Mouse (Mus musculus): ENCODE measurements around the gene Elk1.

The Elk1 gene

DNA sequence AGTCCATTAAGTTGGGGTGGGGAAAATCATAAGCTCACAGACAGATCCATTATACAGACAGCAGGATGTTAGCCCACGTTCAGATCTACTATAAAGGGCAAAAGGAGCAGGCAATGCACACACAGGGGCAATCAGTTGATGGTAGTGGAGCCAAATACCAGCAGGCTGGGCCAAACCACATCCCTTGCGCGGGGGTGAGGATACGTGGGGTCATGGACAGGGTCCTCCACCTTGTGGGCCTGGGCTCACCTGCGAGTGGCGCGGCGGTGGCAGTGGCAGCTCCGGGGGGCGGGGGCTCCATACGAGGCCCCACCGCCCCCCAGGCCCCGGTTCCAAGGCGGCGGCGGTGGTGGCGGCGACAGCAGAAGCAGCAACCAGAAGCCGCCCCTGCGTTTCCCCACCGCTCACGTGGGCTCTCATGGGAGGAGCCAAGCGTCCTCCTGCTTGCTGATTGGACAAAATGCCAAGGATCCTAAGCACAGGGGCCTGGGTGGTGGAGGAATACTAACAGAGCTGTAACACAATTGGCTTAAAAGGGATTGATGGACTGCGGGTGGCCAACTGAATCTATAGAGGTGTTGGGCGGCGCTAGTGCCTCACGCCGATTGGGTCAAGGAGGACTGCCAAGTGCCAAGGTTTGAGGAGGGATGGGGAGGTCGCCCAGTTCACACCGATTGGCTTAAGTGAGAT is at the start of gene Elk1:
Gene Elk1, minus strand, starts transcription at position 418 of the 690 bp plus-strand sequence.
- peak; percentile 81 for DNase-seq

DNA sequence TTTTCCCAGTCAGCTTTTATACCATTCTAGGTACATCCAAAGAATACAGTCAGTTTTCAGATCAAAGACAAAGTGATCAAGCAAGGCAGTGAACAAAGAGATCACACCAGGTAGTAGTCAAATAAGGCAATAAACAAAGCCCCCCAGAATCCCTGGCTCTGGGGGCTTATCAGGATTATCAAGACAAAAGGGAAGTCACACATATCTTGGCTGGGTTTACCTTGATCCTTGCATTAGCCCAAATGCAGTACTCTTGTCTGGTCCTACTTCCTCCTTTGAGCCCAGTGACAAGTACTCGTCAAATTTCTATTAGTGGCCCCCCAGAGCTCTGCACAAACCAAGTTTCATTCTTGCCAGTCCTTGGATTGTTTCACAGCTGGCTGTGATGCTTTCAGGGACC is 30.5 kb upstream of the Elk1 start:
- DNase-seq, result no peak

DNA sequence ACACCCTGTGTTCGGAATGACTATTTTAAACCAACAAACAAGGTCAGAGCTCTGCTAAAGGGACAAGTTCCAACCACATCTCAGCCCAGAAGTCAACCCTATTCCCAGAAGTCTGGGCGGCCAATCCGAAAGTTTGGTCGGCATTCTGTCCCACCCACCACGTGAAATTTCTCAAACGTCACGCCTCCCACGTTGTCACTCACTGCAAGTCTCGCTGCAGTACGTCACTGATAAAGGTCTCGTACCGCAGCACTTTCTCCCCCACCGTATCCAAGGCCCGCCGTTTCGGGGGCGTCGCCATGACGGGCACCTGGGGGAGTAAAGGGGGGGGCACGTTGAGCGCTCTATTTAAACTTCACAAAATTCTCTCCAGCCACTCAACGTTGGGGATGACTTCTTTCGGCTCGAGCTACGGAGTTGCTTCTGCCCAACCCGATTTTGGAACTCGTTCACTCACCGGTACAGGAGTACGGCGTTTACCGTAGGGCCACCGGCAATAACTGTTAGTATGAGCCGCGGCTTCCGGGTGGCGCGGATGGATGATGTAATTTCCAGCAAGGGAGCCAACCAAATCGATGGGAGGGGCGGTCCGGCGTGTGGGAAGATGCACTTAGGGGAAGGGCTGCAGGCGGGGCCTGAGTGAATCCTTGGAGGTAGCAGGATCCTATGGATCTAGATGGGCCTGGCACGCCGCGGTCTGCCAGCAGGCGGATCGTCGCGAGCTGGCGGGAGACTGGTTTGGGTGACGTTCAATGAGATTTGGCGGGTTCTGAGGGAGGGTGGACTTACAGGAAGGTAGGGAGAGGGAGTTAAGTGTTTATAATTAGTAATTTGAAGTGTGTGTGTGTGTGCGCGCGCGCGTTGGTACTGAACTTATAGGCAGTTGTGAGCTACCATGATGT is 11.3 kb upstream of the Elk1 start, which contains the start of gene Uxt:
Gene Uxt, minus strand, starts transcription at position 541 of the 902 bp plus-strand sequence.
- DNase-seq, result peak; percentile 88

DNA sequence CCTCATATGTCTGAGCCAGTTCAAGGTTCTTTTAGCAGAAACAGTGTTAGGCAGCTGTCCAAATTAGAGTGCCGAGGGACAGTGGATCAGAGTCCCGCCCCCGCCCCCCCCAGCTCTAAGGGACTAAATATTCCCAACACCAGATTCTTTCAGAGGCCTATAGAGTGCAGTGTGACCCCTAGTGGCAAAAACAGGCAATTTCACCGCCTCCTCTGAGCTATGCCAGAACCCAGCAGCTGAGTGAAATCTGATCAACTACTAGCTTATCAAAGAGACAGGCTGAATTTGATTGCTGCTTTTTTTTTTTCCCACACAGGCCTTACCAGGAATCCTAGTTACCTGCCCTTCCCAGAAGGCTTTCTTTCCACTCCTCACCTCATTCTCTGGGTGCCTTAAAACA is 4.4 kb downstream of the Elk1 start:
- peak; percentile 60 for DNase-seq

DNA sequence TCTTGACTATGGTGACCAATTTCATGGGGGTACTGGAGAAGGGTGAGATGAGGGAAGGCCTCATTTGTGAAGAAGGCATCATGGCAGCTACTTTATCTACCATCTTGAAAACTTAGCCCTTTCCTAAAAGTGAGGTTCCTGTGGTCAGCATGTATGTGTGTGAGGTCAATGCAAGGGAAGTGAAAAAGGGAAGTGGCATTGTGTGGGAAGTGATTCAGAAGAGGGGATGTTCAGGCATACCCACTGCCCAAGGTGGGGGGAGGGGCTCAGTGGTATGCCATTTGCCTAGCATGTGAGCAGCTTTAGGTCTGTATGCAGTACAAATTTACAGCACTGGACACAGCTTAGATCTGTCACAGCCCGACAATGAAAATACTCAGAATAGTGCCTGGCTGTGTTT is 18.4 kb downstream of the Elk1 start:
- DNase-seq, result no peak

DNA sequence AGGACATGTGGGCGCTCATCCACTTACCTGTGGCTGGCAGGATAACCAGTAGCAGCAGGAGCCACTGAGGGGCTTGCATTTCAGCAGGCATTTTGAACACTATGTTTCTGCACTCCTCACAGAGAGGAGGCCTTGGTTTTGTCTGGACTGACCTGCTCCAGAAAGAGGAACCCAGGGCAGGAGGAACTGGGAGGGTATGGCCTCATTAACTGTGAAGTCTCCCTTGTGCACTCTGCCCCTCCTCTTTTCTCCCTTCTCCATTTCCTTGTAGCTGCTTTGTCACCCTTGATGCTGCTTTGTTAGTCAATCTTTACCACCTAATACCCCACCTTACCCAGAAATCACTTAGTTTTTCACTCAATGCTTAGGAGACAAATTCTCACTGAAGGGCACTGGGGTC is 19.0 kb downstream of the Elk1 start, which contains the start of gene Cfp:
Gene Cfp, minus strand, starts transcription at position 192 of the 400 bp plus-strand sequence.
- no peak for DNase-seq

DNA sequence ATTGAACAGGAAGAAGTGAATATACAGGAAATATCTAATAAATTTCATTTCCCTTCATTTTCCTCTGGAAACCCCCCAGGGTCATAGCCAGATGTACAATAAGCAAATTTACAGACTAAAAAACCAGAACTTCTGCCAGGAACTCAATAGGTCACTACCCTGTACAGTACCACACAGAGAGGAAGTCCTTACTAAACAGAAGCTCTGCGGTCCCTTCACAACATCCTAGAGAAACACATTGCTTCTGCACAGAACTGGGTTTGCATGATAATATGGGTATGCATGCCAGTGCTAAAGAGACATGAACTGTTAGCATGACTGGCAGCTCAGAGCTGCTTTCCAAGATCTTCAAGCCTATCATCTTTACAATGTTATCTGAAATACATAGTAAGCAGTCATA is 20.5 kb downstream of the Elk1 start:
- DNase-seq, result no peak

DNA sequence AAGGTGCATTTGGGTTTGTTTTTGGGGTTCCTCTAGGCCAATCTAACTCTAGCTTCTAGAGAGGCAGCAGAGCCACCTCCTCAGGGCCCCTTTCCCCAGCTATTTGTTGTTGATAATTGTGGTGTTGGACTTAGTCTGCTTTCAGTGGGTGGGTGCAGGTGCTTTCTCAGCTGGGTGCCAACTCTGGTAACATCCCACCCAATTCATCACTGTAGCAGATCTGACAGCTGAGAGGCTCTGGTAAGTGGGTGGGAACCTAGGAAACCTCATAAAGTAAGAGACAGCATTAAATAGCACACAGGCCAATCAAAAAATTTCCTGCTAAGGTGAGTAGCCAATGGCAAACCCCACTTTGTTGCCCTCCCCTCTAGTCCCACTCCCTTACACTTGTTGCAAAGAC is 25.4 kb downstream of the Elk1 start:
- no peak for DNase-seq

DNA sequence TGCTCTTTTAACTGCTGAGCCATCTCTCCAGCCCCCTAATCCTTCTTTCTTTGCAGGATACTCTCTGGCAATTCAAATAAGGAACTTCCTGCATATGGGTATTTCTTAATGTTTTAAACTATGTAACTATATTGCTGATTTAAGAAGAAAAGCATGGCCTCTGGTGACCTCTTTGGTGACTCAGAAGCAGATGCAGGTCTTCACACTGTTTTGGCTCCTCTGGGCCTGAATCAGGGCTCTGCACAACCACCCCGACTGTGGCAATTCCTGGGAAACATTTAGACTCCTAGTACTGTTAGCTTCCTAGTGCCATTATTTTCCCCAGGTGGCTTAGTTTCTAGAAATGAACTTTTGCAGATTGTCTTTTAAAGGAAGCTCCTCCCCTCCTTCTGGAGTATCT is 26.9 kb downstream of the Elk1 start:
- DNase-seq, result no peak

DNA sequence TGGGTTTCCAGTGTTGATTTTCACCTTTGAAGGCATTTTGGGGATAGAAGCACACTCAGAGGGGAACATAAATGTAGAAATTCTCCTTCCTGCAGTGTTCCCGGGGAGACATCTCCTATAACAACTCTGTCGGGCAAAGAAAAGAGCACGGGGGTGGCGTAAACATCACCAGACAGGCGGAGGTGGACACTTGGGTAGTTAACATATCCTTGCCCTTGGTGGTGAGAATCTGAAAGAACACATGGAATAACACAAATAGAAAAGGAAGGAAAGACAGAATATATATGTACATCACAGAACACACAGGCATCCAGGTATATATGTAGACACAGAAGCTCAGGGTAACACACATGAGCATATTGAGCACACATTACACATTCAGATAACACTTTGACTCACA is 29.0 kb downstream of the Elk1 start:
- DNase-seq, result no peak

DNA sequence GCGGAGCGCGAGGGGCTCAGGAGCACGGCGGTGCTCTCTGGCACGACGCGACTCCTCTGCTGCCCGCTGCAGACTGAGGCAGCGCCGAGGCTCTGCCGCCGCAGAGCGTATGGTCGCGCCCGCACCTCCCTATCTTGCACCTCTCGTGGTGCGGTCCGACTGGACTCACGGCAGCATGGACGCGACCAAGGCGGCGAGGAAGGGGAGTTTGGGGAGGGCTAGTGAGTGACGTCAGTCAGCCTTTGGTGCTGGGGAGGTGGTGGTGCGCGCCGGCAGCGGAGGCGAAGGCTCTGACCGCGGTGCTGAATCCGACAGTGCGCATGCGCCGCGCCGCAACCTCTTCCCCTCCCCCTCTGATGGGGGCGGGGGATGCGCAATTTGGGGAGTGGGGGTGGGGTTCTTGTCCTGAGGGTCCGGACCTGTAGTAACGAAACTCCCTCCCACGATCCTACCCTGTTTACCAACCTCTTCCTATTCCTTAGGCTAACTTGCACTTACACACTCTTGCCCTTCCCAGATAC is 29.5 kb downstream of the Elk1 start, which contains the start of gene Syn1:
Gene Syn1, minus strand, starts transcription at position 161 of the 521 bp plus-strand sequence.
- peak; percentile 65 for DNase-seq

DNA sequence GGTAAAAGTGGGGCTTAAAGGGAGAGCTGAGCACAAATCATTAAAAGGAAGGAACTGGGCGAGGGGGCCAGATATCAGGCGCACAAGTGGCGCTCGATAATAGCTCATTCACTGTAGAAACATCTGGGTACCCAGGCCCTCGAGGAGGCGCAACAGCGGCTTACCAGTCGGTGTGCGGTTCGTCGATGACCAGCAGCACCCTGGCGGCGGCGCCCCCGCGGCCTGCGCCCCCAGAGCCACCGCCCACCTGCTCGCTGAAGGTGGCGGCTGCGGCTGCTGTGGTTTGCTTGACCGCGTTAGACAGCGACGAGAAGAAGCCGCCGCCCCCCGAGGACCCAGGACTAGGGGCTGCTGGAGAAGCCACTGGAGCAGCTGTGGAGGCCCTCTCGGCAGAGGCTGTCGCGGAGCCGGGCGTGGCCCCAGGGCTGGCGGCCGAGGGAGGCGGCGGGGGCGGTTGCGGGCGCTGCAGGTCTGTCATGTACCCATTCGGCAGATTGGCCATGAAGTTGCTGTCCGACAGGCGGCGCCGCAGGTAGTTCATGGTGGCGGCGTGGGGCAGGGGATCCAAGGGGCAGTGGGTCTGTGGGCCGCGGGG is 30.1 kb downstream of the Elk1 start:
- peak; percentile 7 for DNase-seq

DNA sequence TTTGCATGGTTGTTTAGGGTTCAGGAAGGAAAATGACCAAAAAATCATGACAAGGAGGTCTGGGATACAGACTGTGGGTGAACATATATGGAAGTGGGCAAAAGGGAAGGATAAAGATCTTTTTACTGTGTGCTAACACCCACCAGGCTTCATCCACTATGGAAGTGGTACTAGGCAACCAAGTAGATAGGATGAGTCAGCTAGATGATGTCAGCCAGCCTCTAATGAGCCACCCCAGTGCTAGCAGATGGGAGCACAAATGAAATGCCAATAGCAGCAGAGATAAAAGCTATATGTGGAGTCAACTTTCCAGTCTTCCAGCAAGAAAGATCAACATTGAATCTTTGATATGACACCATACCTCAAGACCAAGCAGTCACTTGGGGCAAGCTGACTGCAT is 35.3 kb downstream of the Elk1 start:
- DNase-seq, result no peak

DNA sequence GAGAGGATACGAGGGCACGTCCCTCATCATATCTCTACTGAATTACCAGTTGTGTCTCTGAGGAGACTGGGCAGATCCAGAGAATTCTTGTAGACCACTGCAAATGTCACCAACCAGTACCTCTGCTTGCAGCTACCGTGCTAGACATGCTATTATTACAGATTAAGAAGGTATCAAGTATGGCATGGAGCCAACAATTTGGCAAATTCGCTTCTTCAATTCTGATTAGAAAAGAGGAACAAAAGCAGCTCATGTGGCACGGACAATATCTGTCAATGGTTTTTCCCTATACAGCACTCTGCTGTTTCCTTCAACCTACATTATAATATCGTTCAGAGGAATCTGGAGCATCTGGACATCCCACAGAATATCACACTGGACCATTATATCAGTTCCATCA is 36.7 kb downstream of the Elk1 start:
- no peak for DNase-seq

DNA sequence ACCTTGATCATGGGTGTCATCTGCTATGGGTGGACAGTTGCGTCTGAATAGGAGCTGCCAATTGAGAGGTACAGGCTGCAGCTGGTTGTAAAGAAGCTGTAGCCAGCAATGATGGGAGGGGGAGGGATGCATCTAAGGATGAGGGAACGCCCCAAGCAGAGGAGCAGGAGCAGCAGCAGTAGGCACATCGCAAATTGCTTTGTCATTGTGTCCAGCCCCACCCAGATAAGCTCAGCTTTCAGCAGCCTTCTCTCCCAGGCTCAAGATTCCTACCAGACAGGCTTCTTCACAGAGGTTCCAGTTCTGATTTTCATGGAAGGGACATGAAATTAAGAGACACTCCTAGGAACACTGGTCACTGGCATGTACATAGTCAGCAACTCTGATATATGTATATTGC is 40.3 kb downstream of the Elk1 start:
- no peak for DNase-seq
